Mouse (Mus musculus): ENCODE results near the gene Nktr.

Nktr gene

DNA sequence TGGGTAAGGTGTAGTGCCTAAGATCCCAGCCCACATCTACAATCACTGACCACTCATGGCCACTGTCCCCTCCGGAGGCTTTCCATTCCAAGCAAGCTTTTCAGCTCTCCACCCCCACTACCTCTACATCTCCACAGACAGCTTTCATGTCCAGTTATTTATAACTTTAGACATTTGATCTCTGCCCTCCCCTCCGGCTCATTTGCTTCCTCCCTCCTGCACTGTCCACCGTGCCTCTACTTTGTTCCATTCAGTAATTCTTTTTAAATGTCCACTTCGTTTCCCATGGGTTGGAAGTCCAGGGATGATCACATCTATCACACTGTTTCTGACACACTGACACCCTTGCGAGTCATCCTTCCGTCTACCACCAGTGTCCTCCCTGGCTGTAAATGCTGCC, 11.2 kb upstream of the Nktr start:
- DNase-seq (ENCODE audit: low spot score in 2 of 2): no peak

DNA sequence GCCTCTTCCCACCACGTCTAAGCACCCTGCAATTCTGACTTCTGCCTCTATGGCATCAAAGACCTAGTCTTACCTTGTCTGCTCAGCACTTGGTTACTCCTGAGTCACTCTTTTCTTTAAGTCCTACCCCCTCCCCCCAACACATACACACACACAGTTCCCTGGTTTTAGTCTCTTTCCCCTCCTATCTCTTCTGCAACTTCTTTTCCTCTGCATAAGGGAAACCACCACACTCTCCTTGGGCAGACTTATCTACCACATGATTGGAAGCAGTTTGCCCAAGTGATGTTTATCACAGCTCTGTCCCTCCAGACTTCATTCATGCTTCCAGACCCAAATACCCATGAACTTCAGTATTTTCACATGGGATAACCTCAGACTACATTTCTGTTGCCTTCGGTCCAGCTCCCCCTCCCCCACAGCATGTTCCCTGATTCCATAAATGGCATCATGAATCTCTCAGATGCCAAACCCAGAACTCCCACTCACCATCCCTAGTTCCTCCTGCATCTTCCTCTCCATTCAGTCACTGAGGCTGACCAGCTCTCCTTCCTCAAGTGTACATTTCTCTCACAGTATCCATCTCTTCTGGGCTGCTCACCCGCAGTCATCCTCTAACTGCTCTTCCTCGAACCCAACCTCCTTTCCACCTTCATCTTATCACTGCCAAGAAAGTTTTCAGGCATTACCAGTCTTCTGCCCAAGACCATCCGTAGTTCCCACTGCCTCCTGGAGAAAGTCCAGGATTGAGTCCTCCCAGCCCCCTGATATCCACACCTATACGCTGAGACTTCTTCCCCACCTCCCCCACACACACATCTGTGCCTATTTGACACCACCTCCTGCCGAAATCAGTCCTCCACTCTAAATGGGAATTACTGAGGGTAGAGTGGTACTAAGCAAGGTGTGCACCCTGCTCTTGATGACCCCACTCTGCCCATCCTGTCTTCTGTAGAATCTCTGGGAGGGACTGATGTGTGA, 10.2 kb upstream of the Nktr start:
- DNase-seq (ENCODE audit: low spot score in 2 of 2): no peak

GRCm38 (mm10) chr9:121709898-121710583, 8.9 kb upstream of the Nktr start, which contains the start of gene Ss18l2:
Gene Ss18l2, plus strand, starts transcription at chr9:121710329.
- peak; percentile 98 to 99 for DNase-seq (ENCODE audit: low spot score in 2 of 2)

DNA sequence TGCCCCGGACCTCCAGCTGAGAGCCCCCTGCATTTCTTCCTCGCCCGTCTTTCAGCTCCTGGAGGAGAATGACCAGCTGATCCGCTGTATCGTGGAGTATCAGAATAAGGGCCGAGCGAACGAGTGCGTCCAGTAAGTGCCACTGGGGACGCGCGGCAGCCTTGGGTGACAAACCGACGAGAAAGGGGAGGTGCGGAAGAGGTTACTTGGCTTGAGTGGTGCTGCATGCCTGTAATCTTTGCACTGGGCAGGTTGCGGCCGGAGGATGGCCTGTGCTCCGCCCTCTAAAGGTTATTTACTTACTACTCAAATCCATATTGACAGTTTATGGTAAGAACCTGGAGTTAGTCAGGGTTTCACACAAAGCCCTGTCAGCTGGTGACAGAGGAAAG, 8.4 kb upstream of the Nktr start:
- no peak for DNase-seq (ENCODE audit: low spot score in 2 of 2)

DNA sequence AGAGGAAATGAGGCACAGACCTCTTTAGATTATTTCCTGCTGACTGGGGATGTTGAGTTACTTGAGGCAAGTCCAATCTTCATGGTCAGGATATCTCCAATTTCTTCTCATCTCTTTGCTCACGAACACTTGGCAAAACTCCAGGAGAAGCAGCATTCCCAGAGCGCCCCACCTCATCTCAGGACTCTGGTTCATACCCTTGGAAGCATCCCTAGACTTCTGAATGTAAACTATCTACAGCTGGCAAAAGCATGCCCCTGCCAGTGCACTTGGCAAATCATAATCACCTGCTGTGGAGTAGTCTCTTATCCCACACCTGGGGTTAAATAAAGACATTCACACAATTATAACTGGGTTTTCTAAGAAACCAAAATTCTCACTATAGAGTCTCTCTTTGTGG, 1.9 kb upstream of the Nktr start:
- no peak for DNase-seq (ENCODE audit: low spot score in 2 of 2)

GRCm38 (mm10) chr9:121718070-121718705, 781 bp upstream of the Nktr start:
- DNase-seq (ENCODE audit: low spot score in 2 of 2): no peak

DNA sequence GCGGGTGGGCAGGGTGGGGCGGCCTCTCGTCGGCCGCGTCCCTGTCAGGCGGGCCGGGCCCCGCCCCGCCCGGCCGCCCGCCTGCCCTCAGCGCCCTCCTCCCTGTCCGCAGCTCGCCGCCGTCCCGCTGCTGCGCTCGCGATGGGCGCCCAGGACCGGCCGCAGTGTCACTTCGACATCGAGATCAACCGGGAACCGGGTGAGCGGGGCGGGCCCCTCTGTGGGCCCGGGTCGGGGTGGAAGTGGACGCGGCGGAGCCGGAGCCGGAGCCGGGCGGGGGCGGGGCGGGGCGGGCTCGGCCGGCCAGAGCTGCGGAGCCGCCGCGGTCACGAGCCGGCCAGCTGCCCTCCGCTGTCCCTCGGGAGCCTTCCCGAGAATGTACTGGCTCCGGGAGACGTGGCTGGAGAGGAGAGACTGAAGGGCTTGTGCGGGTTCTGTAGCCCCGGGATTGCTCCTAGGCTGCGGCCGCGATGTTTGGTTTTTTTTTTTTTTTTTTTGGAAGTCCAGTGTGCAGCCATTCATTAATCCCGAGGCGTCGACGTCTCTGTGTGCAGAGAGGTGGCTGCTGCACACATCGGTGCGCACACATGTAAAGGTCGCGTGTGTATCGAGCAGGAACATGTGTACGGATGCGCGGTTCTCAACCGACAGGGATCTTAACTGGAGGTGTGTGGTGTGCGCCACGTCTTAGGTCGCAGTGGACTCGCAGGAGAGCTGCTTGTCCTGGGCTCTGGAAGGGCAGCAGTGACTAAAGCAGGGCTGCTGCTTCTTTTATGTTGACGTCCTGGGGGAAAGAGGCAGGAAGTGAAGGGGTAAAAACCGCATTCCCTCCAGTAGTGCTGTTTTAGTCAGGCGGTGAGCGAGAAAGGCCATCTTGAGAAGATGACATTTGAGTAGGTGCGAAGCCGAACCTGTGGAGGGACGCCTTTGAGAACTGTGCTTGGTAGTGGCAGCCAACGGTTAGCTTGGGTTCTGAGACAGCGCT, 670 bp downstream of the Nktr start:
- DNase-seq (ENCODE audit: low spot score in 2 of 2): no peak

DNA sequence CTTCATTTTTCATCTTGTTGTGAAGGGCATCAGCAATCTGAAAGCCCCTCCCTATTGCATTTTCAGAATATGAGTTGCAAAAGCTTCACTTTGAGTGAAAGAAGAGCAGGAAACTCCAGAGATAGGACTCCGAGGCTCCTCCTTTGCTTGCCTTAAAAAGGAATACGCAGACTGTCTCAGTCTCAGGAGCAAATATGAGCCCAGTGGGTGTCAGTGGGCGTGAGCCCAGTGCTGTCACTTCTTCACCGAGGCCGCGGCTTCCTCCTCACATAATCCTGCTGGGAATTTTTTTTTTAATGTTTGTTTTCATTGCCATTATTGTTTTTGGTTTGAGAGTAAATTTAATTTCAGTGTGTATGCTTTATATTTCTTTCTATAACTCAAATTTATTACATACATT, 21.5 kb downstream of the Nktr start:
- no peak for DNase-seq (ENCODE audit: low spot score in 2 of 2)

GRCm38 (mm10) chr9:121741168-121741567, 22.2 kb downstream of the Nktr start:
- DNase-seq (ENCODE audit: low spot score in 2 of 2): no peak

- no peak for DNase-seq (ENCODE audit: low spot score in 2 of 2)
Measured at GRCm38 (mm10) chr9:121744051-121744450, 25.1 kb downstream of the Nktr start.

- DNase-seq (ENCODE audit: low spot score in 2 of 2): peak in 1 of 2 experiments; percentile 83
Measured at GRCm38 (mm10) chr9:121752774-121753173, 33.8 kb downstream of the Nktr start.

GRCm38 (mm10) chr9:121754624-121755023, 35.7 kb downstream of the Nktr start:
- no peak for DNase-seq (ENCODE audit: low spot score in 2 of 2)

GRCm38 (mm10) chr9:121756785-121757184, 37.8 kb downstream of the Nktr start:
- peak in 1 of 2 experiments; percentile 0 for DNase-seq (ENCODE audit: low spot score in 2 of 2)

DNA sequence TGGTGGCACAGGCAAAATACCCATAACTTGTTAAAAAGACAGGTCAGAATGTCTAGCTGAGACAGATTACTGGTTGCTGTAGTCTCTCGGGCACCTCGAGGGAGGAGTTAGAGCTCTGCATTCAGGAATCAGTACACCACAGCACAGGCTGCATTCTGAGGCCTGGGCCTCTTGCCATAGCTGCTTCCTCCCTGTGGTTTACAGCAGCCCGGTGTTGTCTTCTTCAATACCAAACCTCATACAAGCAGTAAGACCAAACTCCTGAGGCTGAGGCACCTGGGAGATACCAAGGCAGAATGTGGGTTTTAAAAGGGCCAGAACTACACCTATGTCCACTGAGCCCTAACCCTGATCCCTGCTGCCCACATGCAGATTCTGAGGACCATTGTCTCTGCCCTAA, 38.5 kb downstream of the Nktr start:
- DNase-seq (ENCODE audit: low spot score in 2 of 2): peak in 1 of 2 experiments; percentile 19

DNA sequence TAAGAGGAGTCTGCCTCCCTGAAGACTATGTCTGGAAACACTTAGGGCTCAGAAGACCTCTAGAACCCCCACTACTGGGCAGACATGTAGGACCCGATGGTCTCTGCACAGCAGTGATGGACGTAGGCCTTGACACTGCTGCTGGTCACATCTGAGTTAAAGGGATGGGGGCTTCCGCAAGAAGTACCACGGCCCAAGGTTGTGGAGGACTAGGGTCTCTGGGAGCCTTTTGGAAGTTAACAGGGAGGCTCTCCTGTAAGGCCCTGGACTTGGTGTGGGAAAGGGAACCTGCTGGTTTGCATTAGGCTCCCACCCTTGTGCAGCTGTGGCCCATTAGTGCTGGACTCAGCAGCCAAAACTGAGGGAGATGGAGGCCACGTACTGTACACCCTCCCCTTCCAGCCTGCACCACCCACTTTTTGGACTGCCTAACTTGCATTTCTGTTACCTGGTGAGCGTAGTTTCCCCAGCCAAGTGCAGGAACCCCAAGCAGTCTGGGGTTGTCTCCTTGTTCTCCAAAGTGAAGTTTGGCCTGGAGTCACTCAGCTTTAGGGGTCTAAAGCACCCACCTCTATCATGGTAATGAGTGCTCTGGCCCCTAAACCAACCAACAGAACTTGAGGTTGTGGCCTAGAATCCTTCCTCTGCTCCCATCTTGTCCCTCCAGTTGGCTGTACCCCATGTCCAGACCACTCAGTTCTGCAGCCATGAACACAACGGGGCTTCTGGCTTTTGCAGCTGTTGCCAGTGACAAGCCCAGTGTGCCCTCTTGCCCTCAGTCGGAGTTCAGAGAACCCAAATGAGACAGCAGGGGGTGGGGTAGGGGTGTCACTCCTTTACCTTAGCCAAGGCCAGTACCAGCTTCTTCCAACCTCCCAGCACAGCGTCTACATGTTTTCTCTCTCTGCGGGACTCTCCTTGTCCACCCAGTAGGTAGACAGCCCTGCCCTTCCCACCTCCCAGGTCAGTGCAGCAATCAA, 39.2 kb downstream of the Nktr start:
- DNase-seq (ENCODE audit: low spot score in 2 of 2): no peak

GRCm38 (mm10) chr9:121759091-121760081, 40.4 kb downstream of the Nktr start, which contains the start of gene Zfp651:
Gene Zfp651, plus strand, starts transcription at chr9:121759330.
- no peak for DNase-seq (ENCODE audit: low spot score in 2 of 2)

DNA sequence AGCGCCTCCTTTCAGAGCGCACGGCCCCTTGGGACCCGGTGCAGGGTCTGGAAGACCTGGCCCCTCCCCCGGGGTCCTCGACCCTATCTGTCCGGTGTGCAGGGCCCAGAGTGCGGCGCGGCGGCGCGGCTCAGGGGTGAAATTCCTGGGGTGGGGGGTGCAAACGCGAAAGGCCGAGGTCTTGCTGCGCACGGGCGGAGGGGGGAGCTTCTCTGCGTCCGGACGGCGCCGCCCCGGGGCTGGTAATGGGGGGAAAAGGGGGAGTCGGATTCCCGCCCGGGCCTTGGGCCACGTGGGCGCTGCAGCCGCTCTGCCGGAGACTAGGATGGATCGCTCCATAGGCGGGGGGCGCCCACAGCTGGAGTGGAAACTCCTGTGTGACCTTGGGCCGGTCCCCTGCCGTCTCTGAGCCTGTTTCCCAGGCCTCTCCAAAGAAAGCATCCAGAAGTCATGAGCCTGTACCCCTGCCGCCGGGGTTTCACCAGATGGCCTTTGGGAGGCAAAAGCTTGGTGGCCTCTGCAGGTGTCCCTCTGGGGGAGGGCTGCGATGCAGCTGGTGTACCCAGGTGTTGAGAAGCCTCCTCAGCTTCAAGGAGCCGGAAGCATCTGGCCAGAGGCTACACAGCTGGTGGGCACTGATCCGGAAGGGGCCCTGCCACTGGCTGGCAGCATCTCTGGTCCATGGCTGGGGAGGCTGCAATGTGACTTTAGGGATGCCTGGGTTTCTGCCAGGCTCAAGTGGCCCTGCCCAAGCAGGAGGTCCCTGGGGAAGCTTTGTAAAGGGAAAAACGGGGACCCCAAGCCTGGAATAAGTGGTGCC, 41.5 kb downstream of the Nktr start:
- DNase-seq (ENCODE audit: low spot score in 2 of 2): peak in 1 of 2 experiments; percentile 36

All from right cerebral cortex, postnatal 36 days (tissue).